Mouse (Mus musculus) thymus, adult 2 months (tissue): Measurements from ENCODE around the gene Zc2hc1b.

Experiments
- CTCF ChIP-seq: fragments of 200-500 bp; IDR thresholded peaks from 2 replicates; pipeline ENCODE4 v1.5.1; 2012; ENCODE audit warnings: mild to moderate bottlenecking, control low read depth, low read length, moderate library complexity, borderline replicate concordance; ENCODE audit not compliant: control insufficient read depth, poor library complexity, insufficient read depth; ENCODE audit errors: extremely low read depth
- POLR2A ChIP-seq: fragments of 200-500 bp; IDR thresholded peaks from 2 replicates; pipeline ENCODE4 v1.6.1; 2012; ENCODE audit warnings: mild to moderate bottlenecking, low read length, control low read depth, moderate library complexity; ENCODE audit not compliant: control insufficient read depth, poor library complexity, insufficient read depth; ENCODE audit errors: extremely low read depth

DNA sequence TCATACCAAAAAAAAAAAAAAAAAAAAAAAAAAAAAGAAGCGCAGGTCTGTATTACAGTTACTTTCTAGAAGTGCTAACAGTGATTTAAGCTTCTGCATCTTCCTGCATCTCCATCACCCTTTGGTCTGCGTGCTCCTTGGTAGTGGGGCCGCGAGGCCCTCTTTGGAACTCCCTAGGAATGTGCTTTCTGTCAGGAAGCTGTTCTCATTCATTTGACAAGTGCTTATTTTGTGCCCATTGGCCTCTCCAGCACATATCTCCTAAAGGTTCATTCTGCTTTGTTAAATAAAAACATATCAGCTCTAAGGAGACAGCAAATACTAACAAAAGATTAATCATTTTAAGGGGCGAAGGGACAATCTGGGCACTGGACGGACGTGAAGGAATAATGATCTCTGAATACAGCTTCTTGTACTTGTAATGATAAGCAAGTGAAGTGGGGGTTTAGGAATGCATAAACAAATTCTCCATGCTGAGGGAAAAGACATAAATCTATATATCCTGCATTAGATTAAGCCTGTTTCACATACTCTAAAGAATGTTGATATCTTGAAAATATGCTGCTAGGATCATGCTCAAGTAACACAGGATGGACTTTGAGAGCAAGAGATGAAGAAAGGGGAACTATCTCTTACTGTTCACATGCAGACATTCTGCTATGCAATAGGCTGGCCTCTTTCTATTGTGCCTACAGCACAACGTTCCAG, 32.3 kb upstream of the Zc2hc1b start:
- TF ChIP-seq POLR2A (no peak), CTCF (no peak)
